Mouse (Mus musculus): ENCODE results near the gene Hc. TPM values are rescaled to one million over a fixed set of nuclear protein-coding genes. Genes with fewer than 3 reads are reported as not detected.

Gene Hc
- total and polyA plus RNA-seq, 3 experiments = 0.06 TPM; not detected in 2

GRCm38 (mm10) chr2:34965293-34965692 lies 95.9 kb downstream of the Hc start:
- no peaks in the 10 kb centered on the region for H3K36me3 ChIP-seq (ENCODE audit: control insufficient read depth, insufficient read depth, low read length)
- peak in 1 of 2 experiments; percentile 48 for DNase-seq
- no peaks in the 10 kb centered on the region; the same call in 1 of the 2 replicates for H3K27me3 ChIP-seq (ENCODE audit: control insufficient read depth, insufficient read depth, low read length)
- WGBS = 51% methylated on average over 9 of the region's 9 CpGs
- no peak overlapping the region for H3K4me3 ChIP-seq
- peaks cover 18% of the 10 kb centered on the region for H3K4me1 ChIP-seq (ENCODE audit: control insufficient read depth, insufficient read depth, low read length)
- H3K79me2 ChIP-seq (replicated peaks; ENCODE audit: control insufficient read depth, insufficient read depth, low read length) = no peaks in the 10 kb centered on the region
- no peak overlapping the region for H3K9ac ChIP-seq (ENCODE audit: low read depth, low read length)
- TF ChIP-seq EP300 (IDR thresholded peaks at IDR 0.05; ENCODE audit: insufficient read depth, low read depth, low read length) (no peak), POLR2A (IDR thresholded peaks at IDR 0.05; ENCODE audit: insufficient read depth, low read depth, low read length) (no peak), CTCF (IDR thresholded peaks at IDR 0.05) (no peak)
- intact Hi-C loops (cut with DNase I) = no loop called here
- no peak overlapping the region; the same call in 1 of the 2 replicates for H3K27ac ChIP-seq

- DNase-seq = no peak
- Histone ChIP-seq H3K27ac (no peak overlapping the region), H3K4me1 (ENCODE audit: control insufficient read depth, insufficient read depth, low read length) (peaks cover 16% of the 10 kb centered on the region), H3K27me3 (ENCODE audit: control insufficient read depth, insufficient read depth, low read length) (no peaks in the 10 kb centered on the region; the same call in 1 of the 2 replicates), H3K79me2 (replicated peaks; ENCODE audit: control insufficient read depth, insufficient read depth, low read length) (no peaks in the 10 kb centered on the region), H3K9ac (ENCODE audit: low read depth, low read length) (no peak overlapping the region), H3K36me3 (ENCODE audit: control insufficient read depth, insufficient read depth, low read length) (no peaks in the 10 kb centered on the region), H3K4me3 (no peak overlapping the region)
- intact Hi-C loops (cut with DNase I) = no loop called here
- TF ChIP-seq EP300 (IDR thresholded peaks at IDR 0.05; ENCODE audit: insufficient read depth, low read depth, low read length) = no peak
- TF ChIP-seq CTCF (IDR thresholded peaks at IDR 0.05) = no peak
- TF ChIP-seq POLR2A (IDR thresholded peaks at IDR 0.05; ENCODE audit: insufficient read depth, low read depth, low read length) = no peak
- WGBS = 82% methylated on average over 9 of the region's 9 CpGs
Observed at GRCm38 (mm10) chr2:34964651-34965050, 96.6 kb downstream of the Hc start.

DNA sequence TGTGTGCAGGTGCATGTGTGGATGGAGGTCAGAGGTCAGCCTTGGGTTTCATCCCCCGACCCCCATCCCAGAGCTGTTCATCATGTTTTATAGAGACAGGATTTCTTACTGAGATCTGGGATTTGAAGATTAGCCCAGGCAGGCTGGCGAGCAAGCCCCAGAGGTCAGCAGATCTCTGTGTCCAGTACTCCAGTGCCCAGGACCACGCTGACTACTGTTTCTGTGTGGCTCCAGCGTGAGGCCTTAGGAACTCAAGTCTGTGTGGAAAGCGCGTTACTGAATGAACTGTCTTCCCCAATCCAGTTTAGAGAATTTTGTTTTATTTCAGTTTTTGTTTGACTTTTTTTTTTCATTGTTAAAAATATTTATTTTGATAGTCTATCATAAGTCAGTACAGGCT lies 97.0 kb downstream of the Hc start:
- Histone ChIP-seq H3K4me3 (no peak overlapping the region), H3K36me3 (ENCODE audit: control insufficient read depth, insufficient read depth, low read length) (no peaks in the 10 kb centered on the region), H3K4me1 (ENCODE audit: control insufficient read depth, insufficient read depth, low read length) (peaks cover 16% of the 10 kb centered on the region), H3K27me3 (ENCODE audit: control insufficient read depth, insufficient read depth, low read length) (no peaks in the 10 kb centered on the region; the same call in 1 of the 2 replicates), H3K9ac (ENCODE audit: low read depth, low read length) (no peak overlapping the region), H3K79me2 (replicated peaks; ENCODE audit: control insufficient read depth, insufficient read depth, low read length) (no peaks in the 10 kb centered on the region), H3K27ac (no peak overlapping the region)
- WGBS = 94% methylated on average over 6 of the region's 6 CpGs
- no peak for DNase-seq
- no peak for TF ChIP-seq CTCF (IDR thresholded peaks at IDR 0.05)
- no peak for TF ChIP-seq POLR2A (IDR thresholded peaks at IDR 0.05; ENCODE audit: insufficient read depth, low read depth, low read length)
- no peak for TF ChIP-seq EP300 (IDR thresholded peaks at IDR 0.05; ENCODE audit: insufficient read depth, low read depth, low read length)
- intact Hi-C loops (cut with DNase I) = no loop called here

GRCm38 (mm10) chr2:34963371-34963956 lies 97.8 kb downstream of the Hc start:
- Histone ChIP-seq H3K4me3 (peak overlapping the region; percentile 37), H3K27me3 (ENCODE audit: control insufficient read depth, insufficient read depth, low read length) (no peaks in the 10 kb centered on the region; the same call in 1 of the 2 replicates), H3K4me1 (ENCODE audit: control insufficient read depth, insufficient read depth, low read length) (peaks cover 16% of the 10 kb centered on the region), H3K36me3 (ENCODE audit: control insufficient read depth, insufficient read depth, low read length) (no peaks in the 10 kb centered on the region), H3K27ac (peak overlapping the region; percentile 79), H3K9ac (ENCODE audit: low read depth, low read length) (no peak overlapping the region), H3K79me2 (replicated peaks; ENCODE audit: control insufficient read depth, insufficient read depth, low read length) (no peaks in the 10 kb centered on the region)
- intact Hi-C loops (cut with DNase I) = no loop called here
- peak; percentile 50 to 73 for DNase-seq
- TF ChIP-seq CTCF (IDR thresholded peaks at IDR 0.05) = no peak
- TF ChIP-seq EP300 (IDR thresholded peaks at IDR 0.05; ENCODE audit: insufficient read depth, low read depth, low read length) = no peak
- 59% methylated on average over 13 of the region's 13 CpGs for WGBS

GRCm38 (mm10) chr2:34962893-34963292 lies 98.3 kb downstream of the Hc start:
- Histone ChIP-seq H3K27ac (peak overlapping the region; percentile 79), H3K36me3 (ENCODE audit: control insufficient read depth, insufficient read depth, low read length) (no peaks in the 10 kb centered on the region)
- DNase-seq = peak in 1 of 2 experiments; percentile 40

GRCm38 (mm10) chr2:34962211-34962610 lies 99.0 kb downstream of the Hc start:
- intact Hi-C loops (cut with DNase I) = no loop called here
- Histone ChIP-seq H3K79me2 (replicated peaks; ENCODE audit: control insufficient read depth, insufficient read depth, low read length) (no peaks in the 10 kb centered on the region), H3K4me3 (no peak overlapping the region), H3K9ac (ENCODE audit: low read depth, low read length) (no peak overlapping the region), H3K4me1 (ENCODE audit: control insufficient read depth, insufficient read depth, low read length) (peaks cover 16% of the 10 kb centered on the region), H3K27me3 (ENCODE audit: control insufficient read depth, insufficient read depth, low read length) (no peaks in the 10 kb centered on the region; the same call in 1 of the 2 replicates), H3K36me3 (ENCODE audit: control insufficient read depth, insufficient read depth, low read length) (no peaks in the 10 kb centered on the region), H3K27ac (peak overlapping the region; percentile 79; the same call in 1 of the 2 replicates)
- DNase-seq = no peak
- TF ChIP-seq CTCF (IDR thresholded peaks at IDR 0.05) = no peak
- TF ChIP-seq EP300 (IDR thresholded peaks at IDR 0.05; ENCODE audit: insufficient read depth, low read depth, low read length) = no peak
- no peak for TF ChIP-seq POLR2A (IDR thresholded peaks at IDR 0.05; ENCODE audit: insufficient read depth, low read depth, low read length)
- 67% methylated on average over 2 of the region's 2 CpGs for whole genome bisulfite sequencing

More at GRCm38 (mm10) chr2:34962893-34963292, 98.3 kb downstream of the Hc start:
- intact Hi-C loops (cut with DNase I) = no loop called here
- Histone ChIP-seq H3K4me1 (ENCODE audit: control insufficient read depth, insufficient read depth, low read length) (peaks cover 16% of the 10 kb centered on the region), H3K27me3 (ENCODE audit: control insufficient read depth, insufficient read depth, low read length) (no peaks in the 10 kb centered on the region; the same call in 1 of the 2 replicates), H3K4me3 (peak overlapping the region; percentile 37), H3K9ac (ENCODE audit: low read depth, low read length) (no peak overlapping the region), H3K79me2 (replicated peaks; ENCODE audit: control insufficient read depth, insufficient read depth, low read length) (no peaks in the 10 kb centered on the region)
- TF ChIP-seq EP300 (IDR thresholded peaks at IDR 0.05; ENCODE audit: insufficient read depth, low read depth, low read length) (no peak), CTCF (IDR thresholded peaks at IDR 0.05) (no peak), POLR2A (IDR thresholded peaks at IDR 0.05; ENCODE audit: insufficient read depth, low read depth, low read length) (no peak)
- 39% methylated on average over 9 of the region's 9 CpGs for WGBS
